Mouse (Mus musculus) myocyte (in vitro differentiated cells): ENCODE data around the gene Entpd5. TPM values are rescaled to one million over a fixed set of nuclear protein-coding genes. Genes with fewer than 3 reads are reported as not detected.

Source experiments
- H3K27me3 ChIP-seq: one replicate; pipeline ENCODE4 v1.6.1; 2011; ENCODE audit not compliant: control insufficient read depth, insufficient read depth, insufficient read length
- H3K36me3 ChIP-seq: one replicate; pipeline ENCODE4 v1.6.1; 2011; ENCODE audit not compliant: control insufficient read depth, insufficient read depth
- H3K4me2 ChIP-seq: one replicate; pipeline ENCODE4 v1.6.1; 2011; ENCODE audit warnings: low read depth, control low read depth
- H3K4me3 ChIP-seq: one replicate; pipeline ENCODE4 v1.5.1; 2011; ENCODE audit warnings: mild to moderate bottlenecking, control low read depth, moderate library complexity
- H3K79me2 ChIP-seq: one replicate; pipeline ENCODE4 v1.6.1; 2011; ENCODE audit not compliant: control insufficient read depth, insufficient read depth
- H3ac ChIP-seq: one replicate; pipeline ENCODE4 v1.6.1; 2011; ENCODE audit not compliant: control insufficient read depth, insufficient read length
- CEBPB ChIP-seq: IDR thresholded peaks from 2 replicates; pipeline ENCODE4 v1.6.1; 2011; ENCODE audit warnings: mild to moderate bottlenecking, moderate library complexity; ENCODE audit not compliant: poor library complexity, insufficient read depth, severe bottlenecking
- E2F4 ChIP-seq: IDR thresholded peaks from one replicate; pipeline ENCODE4 v1.6.1; 2011; ENCODE audit warnings: mild to moderate bottlenecking, control low read depth, moderate library complexity; ENCODE audit not compliant: insufficient read depth
- MAX ChIP-seq: IDR thresholded peaks from one replicate; pipeline ENCODE4 v1.6.1; 2011; ENCODE audit warnings: low read depth, mild to moderate bottlenecking, control low read depth
- MYOG ChIP-seq, 3 experiments: IDR thresholded peaks; one replicate each; pipeline ENCODE4 v1.6.1; 2011; ENCODE audit warnings: control low read depth in 2 of 3, low read depth in 2 of 3, mild to moderate bottlenecking in 2 of 3; ENCODE audit not compliant: insufficient read length in 2 of 3, control insufficient read depth in 1 of 3, insufficient read depth in 1 of 3
- POLR2AphosphoS2 ChIP-seq: IDR thresholded peaks from one replicate; pipeline ENCODE4 v1.6.1; 2011; ENCODE audit warnings: low read depth, control low read depth; ENCODE audit not compliant: insufficient read length
- polyA plus RNA-seq: library from polyadenylated mRNA; unstranded; fragments of >200 nt; fragmentation: generic; extraction: Trizol; gene quantifications from one replicate; pipeline ENCODE4 v1.2.1, GENCODE M21; 2012; ENCODE audit warnings: missing spikeins

Entpd5 gene
- polyA plus RNA-seq, 1 experiment = 6.3 TPM

- Histone ChIP-seq H3K36me3 (peaks cover 35% of the 10 kb centered on the region), H3ac (no peak overlapping the region), H3K27me3 (no peaks in the 10 kb centered on the region), H3K4me3 (no peak overlapping the region), H3K79me2 (no peaks in the 10 kb centered on the region), H3K4me2 (no peak overlapping the region)
- TF ChIP-seq E2F4 (no peak), MYOG (IDR thresholded peaks at IDR 0.05; ENCODE audit: control insufficient read depth in 1 of 3, insufficient read depth in 1 of 3, insufficient read length in 2 of 3, low read depth in 2 of 3) (no peak), CEBPB (no peak), MAX (no peak)
Observed at GRCm38 (mm10) chr12:84336963-84337625, 71.7 kb downstream of the Entpd5 start.

DNA sequence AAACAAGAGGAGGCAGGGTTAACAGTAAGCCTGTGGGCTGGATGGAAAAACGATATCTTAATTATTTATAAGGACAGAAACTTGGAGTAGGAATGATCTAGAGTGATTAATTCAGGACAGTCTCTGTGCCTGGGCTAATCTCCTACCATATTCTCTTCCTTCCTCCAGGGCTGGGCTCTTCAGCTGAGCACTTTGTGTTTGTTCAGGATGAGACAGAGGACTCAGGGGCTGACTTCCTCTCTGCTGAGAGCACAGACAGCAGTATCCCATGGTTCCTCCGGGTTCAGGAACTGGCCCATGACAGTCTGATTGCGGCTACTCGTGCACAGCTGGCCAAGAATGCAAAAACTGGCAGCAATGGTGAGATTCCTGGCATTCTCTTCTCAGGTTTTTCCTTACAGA lies 81.7 kb downstream of the Entpd5 start:
- no peak overlapping the region for H3ac ChIP-seq
- no peak for TF ChIP-seq MYOG (IDR thresholded peaks at IDR 0.05; ENCODE audit: control insufficient read depth in 1 of 3, insufficient read depth in 1 of 3, insufficient read length in 2 of 3, low read depth in 2 of 3)
- no peak for TF ChIP-seq POLR2AphosphoS2
- H3K79me2 ChIP-seq = peaks cover 32% of the 10 kb centered on the region
- no peak overlapping the region for H3K4me3 ChIP-seq
- H3K36me3 ChIP-seq = peaks cover 50% of the 10 kb centered on the region
- H3K27me3 ChIP-seq = no peaks in the 10 kb centered on the region
- no peak overlapping the region for H3K4me2 ChIP-seq

Other genes with a start within 250 kb of the Entpd5 start
- gene Elmsan1, start 190.1 kb downstream of the Entpd5 start, polyA plus RNA-seq = 13.7 TPM
- 40.4 TPM for gene Ptgr2, start 123.8 kb downstream of the Entpd5 start, polyA plus RNA-seq
- gene Zfp410, start 92.2 kb downstream of the Entpd5 start, polyA plus RNA-seq = 18.7 TPM
- gene Coq6, start 47.4 kb downstream of the Entpd5 start, polyA plus RNA-seq = 34.3 TPM
- 0.92 TPM for gene Fam161b, start 47.2 kb downstream of the Entpd5 start, polyA plus RNA-seq
- 0.38 TPM for gene Bbof1, start within 50 bp of the Entpd5 start, polyA plus RNA-seq
- gene Rnf113a2, start 8.2 kb upstream of the Entpd5 start, polyA plus RNA-seq = 3.8 TPM
- 2.6 TPM for gene Aldh6a1, start 42.0 kb upstream of the Entpd5 start, polyA plus RNA-seq
- gene Lin52, start 42.4 kb upstream of the Entpd5 start, polyA plus RNA-seq = 3.6 TPM
- not detected for gene Vsx2, start 160.7 kb upstream of the Entpd5 start, polyA plus RNA-seq
- gene Abcd4, start 208.4 kb upstream of the Entpd5 start, polyA plus RNA-seq = 16.4 TPM
- gene Vrtn, start 232.0 kb upstream of the Entpd5 start, polyA plus RNA-seq = not detected